Mouse (Mus musculus): ENCODE measurements at regions not wholly inside any gene's neighbourhood (a gene's known extent, or its start where the extent isn't known, plus 50 kb on each side); places are given as distances from the start of the nearest gene placed in this dataset.

GRCm38 (mm10) chr1:39100492-39100891 lies 93.0 kb upstream of the Npas2 start:
- DNase-seq (ENCODE audit: low spot score in 2 of 2), result no peak

GRCm38 (mm10) chr1:39102126-39102905 lies 91.2 kb upstream of the Npas2 start:
- DNase-seq (ENCODE audit: low spot score in 2 of 2), result no peak

- DNase-seq (ENCODE audit: low spot score in 2 of 2), result peak in 1 of 2 experiments; percentile 44
These were observed 90.3 kb upstream of the Npas2 start for GRCm38 (mm10) chr1:39102989-39103910.

GRCm38 (mm10) chr1:39105546-39106371 lies 87.8 kb upstream of the Npas2 start:
- peak in 1 of 2 experiments; percentile 21 for DNase-seq (ENCODE audit: low spot score in 2 of 2)

- DNase-seq (ENCODE audit: low spot score in 2 of 2), result peak in 1 of 2 experiments; percentile 23
These were observed 87.2 kb upstream of the Npas2 start for GRCm38 (mm10) chr1:39106372-39106643.

GRCm38 (mm10) chr1:39106650-39107049 lies 86.9 kb upstream of the Npas2 start:
- no peak for DNase-seq (ENCODE audit: low spot score in 2 of 2)

- no peak for DNase-seq (ENCODE audit: low spot score in 2 of 2)
These were observed 77.2 kb upstream of the Npas2 start for GRCm38 (mm10) chr1:39116319-39116718.

GRCm38 (mm10) chr1:39122316-39123015 lies 71.1 kb upstream of the Npas2 start:
- no peak for DNase-seq (ENCODE audit: low spot score in 2 of 2)

- no peak for DNase-seq (ENCODE audit: low spot score in 2 of 2)
These were observed 70.3 kb upstream of the Npas2 start for GRCm38 (mm10) chr1:39123081-39123812.

GRCm38 (mm10) chr1:39123813-39124146 lies 69.8 kb upstream of the Npas2 start:
- DNase-seq (ENCODE audit: low spot score in 2 of 2), result no peak

GRCm38 (mm10) chr1:39134521-39134920 lies 59.0 kb upstream of the Npas2 start:
- no peak for DNase-seq (ENCODE audit: low spot score in 2 of 2)

GRCm38 (mm10) chr1:39143054-39143453 lies 50.5 kb upstream of the Npas2 start:
- DNase-seq (ENCODE audit: low spot score in 2 of 2), result peak in 1 of 2 experiments; percentile 19

GRCm38 (mm10) chr1:39143626-39144025 lies 49.9 kb upstream of the Npas2 start:
- DNase-seq (ENCODE audit: low spot score in 2 of 2), result no peak
